Mouse (Mus musculus) stomach, postnatal 0 days (tissue): ENCODE results near the gene Hap1. TPM values are rescaled to one million over a fixed set of nuclear protein-coding genes. Genes with fewer than 3 reads are reported as not detected.

Experiments used
- ATAC-seq: fragments of 200-750 bp; cut with Nextera tagmentation; 2 replicates; pipeline ENCODE4 v1.8.0; 2017; ENCODE audit not compliant: low FRiP score, low TSS enrichment
- DNase-seq: peaks from one replicate; pipeline ENCODE4 v3.0.0-alpha.2; 2016; ENCODE audit warnings: low spot score
- H3K27ac ChIP-seq: fragments of 300-500 bp; sonication (generic); replicated peaks from 2 replicates; pipeline ENCODE4 v1.5.1; 2014; ENCODE audit warnings: mild to moderate bottlenecking, control low read depth
- H3K27me3 ChIP-seq: fragments of 300-500 bp; sonication (generic); 2 replicates; pipeline ENCODE4 v1.6.1; 2014; ENCODE audit warnings: low read length; ENCODE audit not compliant: control insufficient read depth, insufficient read depth
- H3K36me3 ChIP-seq: fragments of 300-500 bp; sonication (generic); 2 replicates; pipeline ENCODE4 v1.6.1; 2014; ENCODE audit warnings: low read length, mixed read lengths; ENCODE audit not compliant: control insufficient read depth, insufficient read depth
- H3K4me1 ChIP-seq: fragments of 300-500 bp; sonication (generic); replicated peaks from 2 replicates; pipeline ENCODE4 v1.6.1; 2014; ENCODE audit warnings: antibody characterized with exemption; ENCODE audit not compliant: control insufficient read depth, insufficient read depth
- H3K4me2 ChIP-seq: fragments of 300-500 bp; sonication (generic); replicated peaks from 2 replicates; pipeline ENCODE4 v1.6.1; 2014; ENCODE audit warnings: low read depth, mild to moderate bottlenecking, control low read depth, moderate library complexity
- H3K4me3 ChIP-seq: fragments of 300-500 bp; sonication (generic); 2 replicates; pipeline ENCODE4 v1.5.1; 2014; ENCODE audit warnings: low read depth, low read length, control low read depth
- H3K9ac ChIP-seq: fragments of 300-500 bp; sonication (generic); 2 replicates; pipeline ENCODE4 v1.6.1; 2014; ENCODE audit warnings: mild to moderate bottlenecking, low read length, control low read depth, mixed read lengths
- H3K9me3 ChIP-seq: fragments of 300-500 bp; sonication (generic); 2 replicates; pipeline ENCODE4 v1.6.1; 2016; ENCODE audit warnings: low read length; ENCODE audit not compliant: control insufficient read depth
- CTCF ChIP-seq: IDR thresholded peaks from 2 replicates; pipeline ENCODE4 v1.5.1; 2016; ENCODE audit warnings: antibody characterized with exemption, low read depth, mild to moderate bottlenecking, moderate library complexity
- EP300 ChIP-seq: optimal IDR thresholded peaks from 2 replicates; pipeline ENCODE3; 2016; ENCODE audit warnings: antibody characterized with exemption
- WGBS: fragments of 180-500 bp; shearing (Covaris S2); extraction: QIAGEN DNeasy Blood & Tissue Kit; methylation state at CpG from one replicate; pipeline ENCODE4 v1.1.7; 2014; 5-methylcytosine and 5-hydroxymethylcytosine counted together
- polyA plus RNA-seq: library from polyadenylated mRNA; unstranded; fragments of >200 nt; fragmentation: Nextera tagmentation; extraction: Ambion mirVana; gene quantifications from 2 replicates; pipeline ENCODE4 v1.2.1, GENCODE M21; 2015

Gene Hap1
- polyA plus RNA-seq, 1 experiment from 2014 or later: 7.9 TPM

GRCm38 (mm10) chr11:100400842-100401241, 44.9 kb upstream of the Hap1 start:
- no peak for TF ChIP-seq EP300
- no peak for TF ChIP-seq CTCF
- WGBS: 67% methylated on average over 6 of the region's 6 CpGs

GRCm38 (mm10) chr11:100399727-100400538, 44.0 kb upstream of the Hap1 start:
- peaks cover 10% of the 10 kb centered on the region for H3K4me1 ChIP-seq
- no peaks in the 10 kb centered on the region for H3K9me3 ChIP-seq
- peak overlapping the region; percentile 49 for H3K27ac ChIP-seq
- no peak overlapping the region for H3K9ac ChIP-seq
- ATAC-seq: no peak
- no peak overlapping the region for H3K4me3 ChIP-seq
- WGBS: 57% methylated on average over 12 of the region's 12 CpGs
- H3K4me2 ChIP-seq: no peak overlapping the region
- H3K27me3 ChIP-seq: no peaks in the 10 kb centered on the region
- DNase-seq: no peak
- H3K36me3 ChIP-seq: no peaks in the 10 kb centered on the region
- TF ChIP-seq EP300 (no peak), CTCF (no peak)

More at GRCm38 (mm10) chr11:100400842-100401241, 44.9 kb upstream of the Hap1 start:
- Histone ChIP-seq H3K9ac (no peak overlapping the region), H3K4me2 (no peak overlapping the region), H3K27me3 (no peaks in the 10 kb centered on the region), H3K4me3 (no peak overlapping the region), H3K27ac (peak overlapping the region; percentile 56), H3K36me3 (no peaks in the 10 kb centered on the region), H3K9me3 (no peaks in the 10 kb centered on the region), H3K4me1 (peaks cover 10% of the 10 kb centered on the region; the same call in 1 of the 2 replicates)
- DNase-seq (no peak), ATAC-seq (no peak)

- Histone ChIP-seq H3K36me3 (no peaks in the 10 kb centered on the region; the same call in 1 of the 2 replicates), H3K27me3 (no peaks in the 10 kb centered on the region), H3K27ac (peak overlapping the region; percentile 73), H3K9ac (no peak overlapping the region), H3K4me2 (no peak overlapping the region), H3K9me3 (no peaks in the 10 kb centered on the region), H3K4me1 (peaks cover 14% of the 10 kb centered on the region), H3K4me3 (no peak overlapping the region)
- TF ChIP-seq CTCF (no peak), EP300 (no peak)
- DNase-seq (no peak), ATAC-seq (no peak)
- WGBS: 58% methylated on average over 9 of the region's 9 CpGs
Observed at GRCm38 (mm10) chr11:100399320-100399719, 43.4 kb upstream of the Hap1 start.

GRCm38 (mm10) chr11:100398517-100398916, 42.6 kb upstream of the Hap1 start:
- 88% methylated on average over 7 of the region's 7 CpGs for WGBS

GRCm38 (mm10) chr11:100397600-100398389, 41.9 kb upstream of the Hap1 start, which contains the start of gene Jup:
TSS of gene Jup (minus strand) at chr11:100397763.
- Histone ChIP-seq H3K27me3 (no peaks in the 10 kb centered on the region), H3K4me2 (peak within 1 kb of the TSS; percentile 82), H3K36me3 (no peaks in the 10 kb centered on the region; the same call in 1 of the 2 replicates), H3K27ac (peak within 1 kb of the TSS; percentile 98), H3K4me3 (peak within 1 kb of the TSS; percentile 93), H3K4me1 (peaks cover 13% of the 10 kb centered on the region), H3K9me3 (no peaks in the 10 kb centered on the region), H3K9ac (peak within 1 kb of the TSS; percentile 96)
- TF ChIP-seq EP300 (no peak), CTCF (no peak)
- WGBS: under 1% methylated on average over 37 of the region's 37 CpGs
- DNase-seq: peak; percentile 100
- ATAC-seq: peak; percentile 95

More at GRCm38 (mm10) chr11:100398517-100398916, 42.6 kb upstream of the Hap1 start:
- Histone ChIP-seq H3K27me3 (no peaks in the 10 kb centered on the region), H3K9ac (no peak overlapping the region), H3K4me3 (no peak overlapping the region), H3K27ac (peak overlapping the region; percentile 3), H3K36me3 (no peaks in the 10 kb centered on the region; the same call in 1 of the 2 replicates), H3K9me3 (no peaks in the 10 kb centered on the region), H3K4me2 (no peak overlapping the region), H3K4me1 (peaks cover 15% of the 10 kb centered on the region)
- no peak for ATAC-seq
- TF ChIP-seq CTCF: no peak
- no peak for TF ChIP-seq EP300
- no peak for DNase-seq
